Mouse (Mus musculus) kidney, embryonic 14.5 days (tissue): ENCODE results near the gene Kbtbd12. TPM values are rescaled to one million over a fixed set of nuclear protein-coding genes. Genes with fewer than 3 reads are reported as not detected.

ENCODE experiments used
- ATAC-seq: fragments of 200-750 bp; cut with Nextera tagmentation; 2 replicates; pipeline ENCODE4 v1.8.0; 2017; ENCODE audit warnings: moderate number of reproducible peaks, mild to moderate bottlenecking, moderate TSS enrichment, moderate library complexity; ENCODE audit not compliant: low FRiP score, low TSS enrichment
- H3K27ac ChIP-seq: fragments of 300-500 bp; sonication (generic); 2 replicates; pipeline ENCODE4 v1.5.1; 2014; ENCODE audit warnings: low read depth, mild to moderate bottlenecking, low read length, moderate library complexity, mixed read lengths
- H3K27me3 ChIP-seq: fragments of 300-500 bp; sonication (generic); 2 replicates; pipeline ENCODE4 v1.6.1; 2014; ENCODE audit warnings: mild to moderate bottlenecking, low read length; ENCODE audit not compliant: control insufficient read depth, insufficient read depth
- H3K36me3 ChIP-seq: fragments of 300-500 bp; sonication (generic); 2 replicates; pipeline ENCODE4 v1.6.1; 2014; ENCODE audit warnings: low read length, mixed read lengths; ENCODE audit not compliant: control insufficient read depth, insufficient read depth
- H3K4me1 ChIP-seq: fragments of 300-500 bp; sonication (generic); 2 replicates; pipeline ENCODE4 v1.6.1; 2014; ENCODE audit warnings: low read length, mixed read lengths; ENCODE audit not compliant: control insufficient read depth, insufficient read depth
- H3K4me2 ChIP-seq: fragments of 300-500 bp; sonication (generic); replicated peaks from 2 replicates; pipeline ENCODE4 v1.6.1; 2014; ENCODE audit warnings: low read depth, mild to moderate bottlenecking, low read length
- H3K4me3 ChIP-seq: fragments of 300-500 bp; sonication (generic); 2 replicates; pipeline ENCODE4 v1.5.1; 2014; ENCODE audit warnings: mild to moderate bottlenecking, low read length
- H3K9ac ChIP-seq: fragments of 300-500 bp; sonication (generic); 2 replicates; pipeline ENCODE4 v1.6.1; 2014; ENCODE audit warnings: low read depth, mild to moderate bottlenecking, low read length, moderate library complexity
- H3K9me3 ChIP-seq: fragments of 300-500 bp; sonication (generic); 2 replicates; pipeline ENCODE4 v1.6.1; 2016; ENCODE audit warnings: low read length; ENCODE audit not compliant: control insufficient read depth
- WGBS: fragments of 180-500 bp; shearing (Covaris S2); extraction: QIAGEN DNeasy Blood & Tissue Kit; methylation state at CpG from one replicate; pipeline ENCODE4 v1.1.7; 2014; 5-methylcytosine and 5-hydroxymethylcytosine counted together
- polyA plus RNA-seq: library from polyadenylated mRNA; unstranded; fragments of >200 nt; fragmentation: Nextera tagmentation; extraction: Ambion mirVana; gene quantifications from 2 replicates; pipeline ENCODE4 v1.2.1, GENCODE M21; 2014

The Kbtbd12 gene
- polyA plus RNA-seq, 1 experiment from 2014 or later, result 0.24 TPM

GRCm38 (mm10) chr6:88631293-88631692, 6.5 kb downstream of the Kbtbd12 start:
- Histone ChIP-seq H3K4me3 (no peak overlapping the region), H3K27ac (no peak overlapping the region), H3K9ac (no peak overlapping the region), H3K36me3 (no peaks in the 10 kb centered on the region), H3K9me3 (no peaks in the 10 kb centered on the region), H3K4me1 (peaks cover 8% of the 10 kb centered on the region; the same call in 1 of the 2 replicates), H3K4me2 (no peak overlapping the region), H3K27me3 (no peaks in the 10 kb centered on the region)
- 74% methylated on average over 6 of the region's 6 CpGs for WGBS
- no peak for ATAC-seq

GRCm38 (mm10) chr6:88630560-88630959, 7.2 kb downstream of the Kbtbd12 start:
- ATAC-seq, result no peak
- Histone ChIP-seq H3K27ac (no peak overlapping the region), H3K4me2 (no peak overlapping the region), H3K4me1 (peaks cover 8% of the 10 kb centered on the region; the same call in 1 of the 2 replicates), H3K9me3 (no peaks in the 10 kb centered on the region), H3K4me3 (no peak overlapping the region), H3K36me3 (no peaks in the 10 kb centered on the region), H3K27me3 (no peaks in the 10 kb centered on the region), H3K9ac (no peak overlapping the region)
- 37% methylated on average over 5 of the region's 5 CpGs for WGBS

GRCm38 (mm10) chr6:88629821-88630220, 7.9 kb downstream of the Kbtbd12 start:
- no peak overlapping the region for H3K9ac ChIP-seq
- H3K4me1 ChIP-seq, result peaks cover 8% of the 10 kb centered on the region; the same call in 1 of the 2 replicates
- no peaks in the 10 kb centered on the region for H3K36me3 ChIP-seq
- no peaks in the 10 kb centered on the region for H3K9me3 ChIP-seq
- 81% methylated on average over 2 of the region's 2 CpGs for WGBS
- ATAC-seq, result no peak
- no peak overlapping the region for H3K4me3 ChIP-seq
- no peak overlapping the region for H3K4me2 ChIP-seq
- H3K27ac ChIP-seq, result no peak overlapping the region
- no peaks in the 10 kb centered on the region for H3K27me3 ChIP-seq

GRCm38 (mm10) chr6:88627317-88627811, 10.4 kb downstream of the Kbtbd12 start:
- Histone ChIP-seq H3K4me1 (peaks cover 8% of the 10 kb centered on the region; the same call in 1 of the 2 replicates), H3K9ac (peak overlapping the region; percentile 65), H3K4me2 (peak overlapping the region; percentile 98), H3K27me3 (no peaks in the 10 kb centered on the region), H3K4me3 (peak overlapping the region; percentile 46), H3K9me3 (no peaks in the 10 kb centered on the region), H3K27ac (peak overlapping the region; percentile 51; the same call in 1 of the 2 replicates), H3K36me3 (no peaks in the 10 kb centered on the region)
- peak; percentile 95 for ATAC-seq
- under 1% methylated on average over 51 of the region's 51 CpGs for WGBS

GRCm38 (mm10) chr6:88626912-88627311, 10.8 kb downstream of the Kbtbd12 start:
- Histone ChIP-seq H3K4me3 (peak overlapping the region; percentile 46), H3K4me2 (peak overlapping the region; percentile 98), H3K36me3 (no peaks in the 10 kb centered on the region), H3K27ac (no peak overlapping the region), H3K9me3 (no peaks in the 10 kb centered on the region), H3K27me3 (no peaks in the 10 kb centered on the region), H3K9ac (peak overlapping the region; percentile 65), H3K4me1 (peaks cover 8% of the 10 kb centered on the region; the same call in 1 of the 2 replicates)
- ATAC-seq, result no peak
- WGBS, result 11% methylated on average over 11 of the region's 11 CpGs

GRCm38 (mm10) chr6:88626462-88626861, 11.3 kb downstream of the Kbtbd12 start:
- no peaks in the 10 kb centered on the region for H3K27me3 ChIP-seq
- 9% methylated on average over 4 of the region's 4 CpGs for WGBS

GRCm38 (mm10) chr6:88621816-88622481, 15.8 kb downstream of the Kbtbd12 start:
- ATAC-seq, result no peak
- no peak overlapping the region for H3K27ac ChIP-seq
- H3K4me3 ChIP-seq, result no peak overlapping the region
- H3K4me2 ChIP-seq, result no peak overlapping the region
- WGBS, result 60% methylated on average over 4 of the region's 4 CpGs
- no peaks in the 10 kb centered on the region for H3K9me3 ChIP-seq
- no peak overlapping the region for H3K9ac ChIP-seq
- H3K4me1 ChIP-seq, result peaks cover under 1% of the 10 kb centered on the region; the same call in 1 of the 2 replicates
- H3K36me3 ChIP-seq, result no peaks in the 10 kb centered on the region
- no peaks in the 10 kb centered on the region for H3K27me3 ChIP-seq

More at GRCm38 (mm10) chr6:88626462-88626861, 11.3 kb downstream of the Kbtbd12 start:
- ATAC-seq, result no peak
- no peaks in the 10 kb centered on the region for H3K9me3 ChIP-seq
- H3K4me1 ChIP-seq, result peaks cover 8% of the 10 kb centered on the region; the same call in 1 of the 2 replicates
- H3K27ac ChIP-seq, result no peak overlapping the region
- H3K4me2 ChIP-seq, result peak overlapping the region; percentile 98
- H3K9ac ChIP-seq, result no peak overlapping the region
- no peak overlapping the region for H3K4me3 ChIP-seq
- H3K36me3 ChIP-seq, result no peaks in the 10 kb centered on the region

- Histone ChIP-seq H3K27ac (no peak overlapping the region), H3K4me3 (no peak overlapping the region), H3K4me2 (no peak overlapping the region), H3K9ac (no peak overlapping the region), H3K9me3 (no peaks in the 10 kb centered on the region), H3K27me3 (no peaks in the 10 kb centered on the region), H3K36me3 (no peaks in the 10 kb centered on the region), H3K4me1 (no peaks in the 10 kb centered on the region)
- ATAC-seq, result no peak
- WGBS, result 48% methylated on average over 5 of the region's 5 CpGs
These were observed 18.2 kb downstream of the Kbtbd12 start for GRCm38 (mm10) chr6:88619542-88619941.

- Histone ChIP-seq H3K36me3 (no peaks in the 10 kb centered on the region), H3K4me2 (no peak overlapping the region), H3K4me1 (no peaks in the 10 kb centered on the region), H3K9me3 (no peaks in the 10 kb centered on the region), H3K27me3 (no peaks in the 10 kb centered on the region), H3K27ac (no peak overlapping the region), H3K9ac (no peak overlapping the region), H3K4me3 (no peak overlapping the region)
- ATAC-seq, result no peak
- 85% methylated on average over 2 of the region's 2 CpGs for WGBS
These were observed 22.4 kb downstream of the Kbtbd12 start for GRCm38 (mm10) chr6:88615352-88615751.
